Mouse (Mus musculus) ES-E14 (cell line): ENCODE results near the gene Tspoap1. TPM values are rescaled to one million over a fixed set of nuclear protein-coding genes. Genes with fewer than 3 reads are reported as not detected.

Experiments used
- DNase-seq: peaks from one replicate; pipeline ENCODE4 v3.0.0-alpha.2; 2013; ENCODE audit warnings: low read depth, low spot score
- H3K27ac ChIP-seq: 2 replicates; pipeline ENCODE4 v1.5.1; 2012; ENCODE audit warnings: low read depth, mild to moderate bottlenecking, low read length, moderate library complexity, mixed read lengths; ENCODE audit not compliant: poor library complexity, insufficient read depth, severe bottlenecking
- H3K36me3 ChIP-seq: 2 replicates; pipeline ENCODE4 v1.6.1; 2012; ENCODE audit warnings: mild to moderate bottlenecking, low read length, moderate library complexity, mixed read lengths; ENCODE audit not compliant: control insufficient read depth, poor library complexity, insufficient read depth, severe bottlenecking
- H3K4me1 ChIP-seq, 2 experiments: fragments of 150-350 bp in 1 of 2; sonication (generic) in 1 of 2; 2 replicates each; pipeline ENCODE4 v1.6.1; 2012; ENCODE audit warnings: low read length in 2 of 2, mild to moderate bottlenecking in 1 of 2, mixed read lengths in 1 of 2; ENCODE audit not compliant: control insufficient read depth in 2 of 2, insufficient read depth in 2 of 2, poor library complexity in 1 of 2
- H3K4me3 ChIP-seq, 2 experiments: fragments of 150-350 bp in 1 of 2; sonication (generic) in 1 of 2; 2 replicates each; pipeline ENCODE4 v1.5.1; 2012; ENCODE audit warnings: low read length in 2 of 2, low read depth in 1 of 2, mild to moderate bottlenecking in 1 of 2, mixed read lengths in 1 of 2; ENCODE audit not compliant: insufficient read depth in 1 of 2, poor library complexity in 1 of 2, severe bottlenecking in 1 of 2
- H3K9ac ChIP-seq: 2 replicates; pipeline ENCODE4 v1.6.1; 2012; ENCODE audit warnings: low read depth, mild to moderate bottlenecking, low read length, mixed read lengths; ENCODE audit not compliant: poor library complexity, insufficient read depth, severe bottlenecking
- H3K9me3 ChIP-seq: fragments of 150-350 bp; sonication (generic); 2 replicates; pipeline ENCODE4 v1.6.1; 2012; ENCODE audit warnings: low read depth, mild to moderate bottlenecking, low read length; ENCODE audit not compliant: control insufficient read depth, insufficient read depth
- CHD2 ChIP-seq: IDR thresholded peaks from 2 replicates; pipeline ENCODE4 v1.6.1; 2014; ENCODE audit warnings: mild to moderate bottlenecking, low read depth, low read length, inconsistent platforms
- HCFC1 ChIP-seq: IDR thresholded peaks from 2 replicates; pipeline ENCODE4 v1.6.1; 2012; ENCODE audit warnings: low read length, inconsistent platforms, borderline replicate concordance; ENCODE audit not compliant: insufficient read depth
- MAFK ChIP-seq: IDR thresholded peaks from 2 replicates; pipeline ENCODE4 v1.6.1; 2014; ENCODE audit warnings: mild to moderate bottlenecking, low read depth, low read length, inconsistent platforms; ENCODE audit not compliant: insufficient read depth
- ZC3H11A ChIP-seq: IDR thresholded peaks from 2 replicates; pipeline ENCODE4 v1.6.1; 2012; ENCODE audit warnings: low read depth, mild to moderate bottlenecking, inconsistent platforms, low read length, borderline replicate concordance
- ZNF384 ChIP-seq: IDR thresholded peaks from 2 replicates; pipeline ENCODE4 v1.6.1; 2012; ENCODE audit warnings: low read depth, low read length, inconsistent platforms
- in situ Hi-C, 2 experiments: fragments of 600-800 bp; cut with MboI; formaldehyde crosslinking; loops; one replicate each; pipeline ENCODE4 v1.15.1; 2025; ENCODE audit warnings: low sequenced_read_pairs in 2 of 2, inconsistent platforms in 1 of 2; ENCODE audit not compliant: unreplicated experiment in 2 of 2
- total RNA-seq: library from RNA; depleted of rRNA; stranded (reverse); fragments of 300-350 nt; gene quantifications from 2 replicates; pipeline ENCODE4 v1.2.3, GENCODE M21; 2012

The Tspoap1 gene
- total RNA-seq, 1 experiment, result 1.8 TPM

DNA sequence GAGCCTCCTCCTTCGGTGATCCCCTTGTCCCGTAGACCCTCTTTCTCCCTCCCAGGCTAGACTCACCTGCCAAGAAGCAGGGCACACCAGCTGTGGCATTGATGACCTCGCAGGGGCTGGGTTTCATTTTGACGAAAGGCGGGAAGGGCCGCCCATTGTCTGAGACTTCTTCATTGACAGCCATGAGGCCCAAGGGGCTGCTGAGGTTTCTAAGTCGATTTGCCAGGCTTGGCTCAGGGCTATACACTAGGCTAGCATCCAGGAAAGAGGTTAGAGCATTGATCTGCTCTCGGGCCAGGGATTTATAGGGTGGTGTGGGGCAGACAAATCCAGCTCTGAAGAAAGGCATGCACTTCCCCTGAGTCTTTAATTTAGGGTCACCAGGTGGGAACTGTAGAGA, 54.5 kb downstream of the Tspoap1 start:
- H3K9ac ChIP-seq, result no peak overlapping the region
- H3K4me1 ChIP-seq, result peaks cover 2 to 14% of the 10 kb centered on the region in 2 experiments; a peak in 1 of 4 replicates
- H3K36me3 ChIP-seq, result no peaks in the 10 kb centered on the region
- in situ Hi-C loops, result no loop called here
- no peak overlapping the region for H3K27ac ChIP-seq
- H3K9me3 ChIP-seq, result no peaks in the 10 kb centered on the region
- no peak for TF ChIP-seq CHD2
- no peak for TF ChIP-seq MAFK
- no peak for TF ChIP-seq HCFC1
- TF ChIP-seq ZNF384, result no peak
- TF ChIP-seq ZC3H11A, result no peak
- no peak overlapping the region for H3K4me3 ChIP-seq
- DNase-seq, result no peak

GRCm38 (mm10) chr11:87816707-87817442, 56.5 kb downstream of the Tspoap1 start:
- in situ Hi-C loops, result no loop called here
- DNase-seq, result peak; percentile 36

GRCm38 (mm10) chr11:87817443-87817773, 57.1 kb downstream of the Tspoap1 start:
- no peaks in the 10 kb centered on the region for H3K9me3 ChIP-seq
- no peaks in the 10 kb centered on the region for H3K36me3 ChIP-seq
- peaks cover 2 to 14% of the 10 kb centered on the region in 2 experiments; a peak in 1 of 4 replicates for H3K4me1 ChIP-seq
- peak overlapping the region; percentile 54; the same call in 1 of the 2 replicates for H3K9ac ChIP-seq
- peak overlapping the region; percentile 40 to 47; a peak in 3 of 4 replicates for H3K4me3 ChIP-seq
- DNase-seq, result peak; percentile 51
- in situ Hi-C loops, result no loop called here
- no peak for TF ChIP-seq ZNF384
- TF ChIP-seq HCFC1, result no peak
- no peak for TF ChIP-seq MAFK
- no peak for TF ChIP-seq CHD2
- no peak for TF ChIP-seq ZC3H11A
- no peak overlapping the region for H3K27ac ChIP-seq

More at GRCm38 (mm10) chr11:87816707-87817442, 56.5 kb downstream of the Tspoap1 start:
- no peaks in the 10 kb centered on the region for H3K9me3 ChIP-seq
- H3K36me3 ChIP-seq, result no peaks in the 10 kb centered on the region
- peak overlapping the region; percentile 40 to 47 for H3K4me3 ChIP-seq
- H3K27ac ChIP-seq, result no peak overlapping the region
- peaks cover 2 to 14% of the 10 kb centered on the region in 2 experiments; a peak in 1 of 4 replicates for H3K4me1 ChIP-seq
- no peak for TF ChIP-seq ZC3H11A
- TF ChIP-seq HCFC1, result no peak
- TF ChIP-seq MAFK, result no peak
- no peak for TF ChIP-seq ZNF384
- no peak for TF ChIP-seq CHD2
- peak overlapping the region; percentile 54 for H3K9ac ChIP-seq

DNA sequence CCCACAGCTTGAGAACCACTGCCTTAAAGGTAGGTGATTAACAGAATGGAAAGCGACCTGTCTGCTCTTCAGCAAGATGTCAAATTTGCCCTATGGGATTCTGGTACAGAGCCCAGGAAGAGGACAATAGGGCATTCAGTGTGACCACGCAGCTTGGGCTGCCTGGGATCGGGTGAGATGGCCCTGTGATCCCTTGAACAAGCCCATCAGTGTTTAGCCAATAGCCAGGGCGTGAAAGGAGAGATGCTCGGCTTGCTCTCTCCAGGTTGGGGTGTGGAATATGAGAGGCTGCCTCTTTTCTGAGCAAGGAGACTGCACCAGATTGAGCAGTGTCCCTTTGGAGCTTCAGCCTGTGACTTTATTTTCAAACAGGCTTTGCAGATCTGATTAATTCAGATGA, 61.2 kb downstream of the Tspoap1 start:
- no peak overlapping the region for H3K4me3 ChIP-seq
- H3K36me3 ChIP-seq, result no peaks in the 10 kb centered on the region
- TF ChIP-seq MAFK (no peak), ZNF384 (no peak), ZC3H11A (no peak), CHD2 (no peak), HCFC1 (no peak)
- H3K4me1 ChIP-seq, result peaks cover 2 to 10% of the 10 kb centered on the region in 2 experiments; a peak in 1 of 4 replicates
- H3K9me3 ChIP-seq, result no peaks in the 10 kb centered on the region
- DNase-seq, result no peak
- no peak overlapping the region for H3K9ac ChIP-seq
- in situ Hi-C loops, result no loop called here
- H3K27ac ChIP-seq, result no peak overlapping the region
